Mouse (Mus musculus): Measurements from ENCODE around the gene Id1.
A peak's percentile ranks its signal among the peaks of the same experiment; 100 is the strongest.

Id1 gene

DNA sequence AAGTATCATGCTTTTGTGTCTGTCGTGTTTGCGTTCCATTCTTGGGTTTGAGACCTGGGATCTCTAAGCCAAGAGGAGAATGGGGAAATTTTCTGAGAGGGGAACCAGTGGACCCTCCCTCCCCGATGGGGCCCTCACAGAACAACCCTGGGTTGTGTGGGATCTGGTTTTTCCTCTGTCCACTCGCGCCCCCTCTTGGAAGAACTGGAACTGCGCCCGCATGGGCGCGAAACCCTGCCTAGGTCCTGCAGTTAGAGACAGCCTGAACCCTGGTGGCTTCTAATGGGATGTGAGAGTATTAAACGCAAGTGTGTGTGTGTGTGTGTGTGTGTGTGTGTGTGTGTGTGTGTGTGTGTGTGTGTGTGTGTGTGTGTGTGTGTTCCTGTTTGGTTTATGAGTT is 6.4 kb downstream of the Id1 start:
- DNase-seq (ENCODE audit: low read depth, low spot score) = no peak

- no peak for DNase-seq (ENCODE audit: low read depth, low spot score)
These were observed 18.1 kb downstream of the Id1 start, which contains the start of gene Cox4i2 for GRCm38 (mm10) chr2:152753944-152754711. Cox4i2 (plus strand) TSS chr2:152754173.

- no peak for DNase-seq (ENCODE audit: low read depth, low spot score)
These were observed 20.7 kb downstream of the Id1 start for GRCm38 (mm10) chr2:152756474-152757393.

DNA sequence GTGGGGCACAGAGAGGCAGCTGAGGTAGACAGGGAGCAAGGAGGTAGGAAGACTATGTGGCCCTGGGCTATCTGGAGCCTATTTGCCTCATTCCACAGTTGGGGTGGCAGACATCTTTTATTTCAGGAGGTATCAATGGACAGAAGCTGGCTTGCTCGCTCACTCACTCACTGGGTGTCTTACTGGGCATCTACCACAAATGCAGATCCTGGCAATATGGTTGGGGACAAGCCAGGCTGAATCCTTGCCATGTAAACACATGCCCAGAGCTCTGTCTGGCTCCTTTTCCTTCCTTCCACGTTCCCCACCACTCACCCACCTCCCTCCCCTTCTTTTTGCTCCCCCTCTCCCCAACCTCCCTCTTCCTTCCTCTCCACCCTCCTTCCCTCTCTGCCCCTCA is 21.4 kb downstream of the Id1 start:
- DNase-seq (ENCODE audit: low read depth, low spot score) = no peak

DNA sequence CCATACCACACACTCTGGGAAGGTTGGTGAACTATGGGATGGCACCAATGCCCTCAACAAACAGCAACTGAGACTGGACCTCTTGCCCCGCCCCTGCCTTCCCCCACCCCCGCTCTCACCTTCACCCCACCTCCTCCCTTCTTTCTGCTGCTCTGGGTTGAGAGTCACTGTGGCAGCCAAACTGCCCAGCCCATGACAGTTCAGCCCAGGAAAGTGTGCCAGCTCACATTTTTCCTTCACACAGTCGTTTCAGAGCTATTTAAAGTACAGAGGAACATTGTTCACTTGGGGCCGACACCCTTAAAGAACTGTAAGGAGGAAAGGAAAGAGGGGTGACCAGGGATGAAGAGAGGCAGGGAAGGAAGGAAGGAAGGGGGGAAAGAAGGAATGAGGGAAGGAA is 22.3 kb downstream of the Id1 start:
- DNase-seq (ENCODE audit: low read depth, low spot score) = no peak

GRCm38 (mm10) chr2:152763310-152763709 is 27.3 kb downstream of the Id1 start:
- DNase-seq (ENCODE audit: low read depth, low spot score) = no peak

GRCm38 (mm10) chr2:152764172-152765044 is 28.4 kb downstream of the Id1 start:
- DNase-seq (ENCODE audit: low read depth, low spot score) = no peak

DNA sequence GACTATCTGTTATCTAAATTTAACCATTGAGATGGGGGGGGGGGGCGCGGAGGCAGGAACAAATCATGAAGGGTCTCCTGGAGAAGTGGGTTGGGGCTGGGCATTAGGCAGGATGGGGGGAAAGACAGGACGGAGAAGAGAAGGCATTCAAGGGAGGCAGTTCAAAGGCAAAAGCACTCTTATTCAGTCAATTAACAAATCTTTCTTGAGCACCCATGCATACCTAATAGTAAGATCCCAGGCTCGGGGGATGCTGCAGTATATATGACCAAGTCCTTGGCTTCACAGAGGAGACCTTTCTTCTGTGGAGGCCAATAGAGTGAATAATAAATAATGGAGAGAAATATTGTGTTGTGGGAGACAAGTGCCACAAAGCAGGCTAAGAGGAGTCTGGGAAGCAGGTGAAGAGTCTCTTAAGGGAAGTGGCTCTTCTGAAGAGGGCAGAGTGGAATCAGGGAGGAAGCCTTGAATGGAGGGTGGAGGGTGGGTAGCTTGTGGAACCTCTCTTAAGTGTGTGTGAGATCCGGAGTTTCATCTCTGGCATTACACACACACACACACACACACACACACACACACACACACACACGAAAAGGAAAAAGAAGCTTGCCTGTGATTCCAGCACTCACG is 29.1 kb downstream of the Id1 start:
- no peak for DNase-seq (ENCODE audit: low read depth, low spot score)

DNA sequence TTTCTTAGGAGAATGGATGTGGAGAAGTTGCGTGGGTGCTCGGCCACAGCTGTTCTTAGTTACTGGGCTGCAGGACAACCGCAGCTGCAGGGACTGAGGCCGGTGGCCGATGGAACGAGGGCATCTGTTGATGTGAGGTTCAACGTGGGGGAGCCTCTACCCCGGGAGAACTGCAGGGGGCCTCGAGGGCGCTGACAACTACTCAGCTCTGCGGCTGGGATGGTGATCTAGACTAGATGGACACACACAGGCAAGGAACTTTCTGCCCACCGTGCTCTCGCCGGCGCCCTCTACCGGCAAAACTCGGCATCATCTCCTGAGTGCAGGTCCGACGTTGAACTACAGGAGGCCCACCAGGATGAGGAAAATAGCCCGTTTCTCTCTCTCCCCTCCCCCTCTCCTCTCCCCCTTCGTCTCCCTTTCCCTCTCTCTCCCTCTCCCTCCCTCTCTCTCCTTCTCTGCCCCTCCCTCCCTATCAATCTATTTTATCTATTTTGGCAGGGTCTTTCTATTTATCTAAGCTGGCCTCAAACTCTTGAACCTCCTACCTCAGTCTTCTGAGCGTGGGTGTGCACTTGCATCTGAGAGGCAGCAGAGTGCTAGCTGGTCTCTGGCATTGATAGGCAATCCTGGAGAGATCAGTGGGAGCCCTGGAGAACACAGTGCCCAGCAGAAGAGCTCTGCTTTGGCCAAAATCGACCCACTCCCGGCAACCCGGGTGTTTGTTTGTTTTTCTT is 30.5 kb downstream of the Id1 start:
- peak; percentile 81 for DNase-seq (ENCODE audit: low read depth, low spot score)

DNA sequence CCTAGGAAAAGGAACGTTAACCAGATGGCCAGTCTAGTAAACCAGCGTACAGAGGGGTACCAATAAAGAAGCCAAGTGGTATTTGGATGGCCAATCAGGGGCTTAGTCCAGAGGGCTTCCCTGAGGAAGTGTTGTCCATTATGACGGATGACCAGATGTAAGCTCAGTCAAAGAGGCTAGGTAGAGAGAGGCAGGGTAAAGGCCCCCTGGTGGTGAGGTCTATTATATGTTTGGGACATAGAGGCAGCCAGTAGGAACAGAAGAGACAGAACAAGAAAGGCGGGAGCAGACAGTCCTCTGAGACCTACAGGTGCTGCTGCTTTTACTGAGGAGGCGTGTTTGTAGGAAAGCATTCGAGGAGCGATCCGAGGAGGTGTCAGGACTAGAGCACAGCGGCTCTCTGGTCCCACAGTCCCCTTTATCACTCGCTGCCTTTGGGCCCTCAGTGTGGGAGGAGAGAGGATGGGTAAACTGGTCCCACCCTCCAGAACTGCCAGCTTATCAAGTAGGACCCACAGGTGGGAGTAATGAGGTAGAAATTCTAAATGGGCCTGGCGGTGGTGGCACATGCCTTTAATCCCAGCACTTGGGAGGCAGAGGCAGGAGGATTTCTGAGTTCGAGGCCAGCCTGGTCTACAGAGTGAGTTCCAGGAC is 31.7 kb downstream of the Id1 start:
- DNase-seq (ENCODE audit: low read depth, low spot score) = no peak

DNA sequence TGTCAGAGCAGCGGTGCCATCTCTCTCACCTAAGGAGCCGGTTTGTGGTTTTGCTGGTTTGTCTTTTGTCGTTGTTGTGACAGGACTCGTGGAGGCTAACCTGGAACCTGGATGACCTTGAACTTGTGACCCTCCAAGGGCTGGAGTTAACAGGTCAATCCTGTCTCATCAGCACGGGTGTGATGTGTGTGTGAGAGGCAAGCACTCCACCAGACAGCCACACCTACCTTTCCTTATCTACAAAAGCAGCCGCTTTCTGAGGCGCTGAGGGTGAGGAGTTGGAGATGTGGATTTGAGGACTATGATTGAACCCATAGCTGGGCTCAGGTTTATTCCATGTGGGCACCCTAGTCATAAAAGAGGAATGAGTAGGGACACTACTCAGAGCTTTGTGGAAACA is 33.6 kb downstream of the Id1 start:
- DNase-seq (ENCODE audit: low read depth, low spot score) = no peak

DNA sequence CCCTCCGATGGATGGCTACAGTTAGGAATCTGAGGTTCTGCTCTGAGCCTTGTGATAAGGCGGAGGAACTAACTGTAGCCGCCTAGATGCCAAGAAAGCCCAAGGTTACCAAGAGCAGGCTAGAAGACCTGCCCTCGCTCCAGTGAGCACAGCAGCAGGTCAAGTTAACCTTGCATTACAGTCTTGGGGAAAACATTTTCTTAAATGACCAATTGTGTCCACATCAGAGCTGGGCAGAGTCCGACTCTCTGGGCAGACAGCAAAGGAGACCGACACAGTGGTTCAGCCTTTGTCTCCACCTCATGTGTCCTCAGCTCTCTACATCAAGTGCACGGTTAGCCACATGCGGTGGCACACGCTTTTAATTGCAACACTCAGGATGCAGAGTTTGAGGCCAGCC is 35.5 kb downstream of the Id1 start:
- DNase-seq (ENCODE audit: low read depth, low spot score) = no peak

GRCm38 (mm10) chr2:152772231-152772630 is 36.2 kb downstream of the Id1 start:
- no peak for DNase-seq (ENCODE audit: low read depth, low spot score)

- no peak for DNase-seq (ENCODE audit: low read depth, low spot score)
These were observed 39.3 kb downstream of the Id1 start for GRCm38 (mm10) chr2:152775357-152775756.

DNA sequence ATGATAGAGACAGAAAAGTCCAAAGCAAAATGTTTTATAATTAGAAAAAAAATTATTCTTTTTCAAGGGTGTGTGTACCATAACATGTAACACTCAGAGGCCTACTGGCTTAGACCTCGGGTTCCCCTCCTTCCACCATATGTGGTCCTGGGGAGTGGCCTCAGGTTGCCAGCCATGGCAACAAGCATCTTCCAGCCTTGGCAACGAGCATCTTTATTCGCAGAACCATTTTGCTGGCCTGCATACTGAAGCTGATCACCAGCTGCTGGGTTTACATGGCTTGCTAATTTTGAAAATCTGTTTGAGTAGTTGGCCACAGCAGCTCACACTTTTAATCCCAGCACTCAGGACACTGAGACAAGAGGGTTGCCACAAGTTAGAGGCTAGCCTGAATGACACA is 40.0 kb downstream of the Id1 start:
- no peak for DNase-seq (ENCODE audit: low read depth, low spot score)

DNA sequence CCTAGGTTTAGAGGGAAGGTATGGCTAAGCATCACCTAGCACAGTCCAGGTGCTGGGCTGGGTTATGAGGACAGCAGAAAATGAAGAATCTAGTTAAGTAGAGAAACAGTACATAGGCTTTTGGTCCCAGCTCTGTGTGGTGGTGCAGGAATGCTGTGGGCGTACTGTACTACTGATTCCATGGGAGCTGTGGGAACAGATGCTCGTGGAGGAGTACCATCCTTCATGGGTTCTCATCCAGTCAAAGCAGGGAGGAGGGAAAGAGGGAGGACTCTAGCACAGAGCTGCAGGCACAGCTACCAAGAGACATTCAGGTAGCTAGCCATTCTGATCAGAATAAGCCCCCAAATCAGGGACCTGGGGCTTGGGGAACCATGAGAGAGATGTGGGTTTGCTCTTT is 40.4 kb downstream of the Id1 start:
- no peak for DNase-seq (ENCODE audit: low read depth, low spot score)

- DNase-seq (ENCODE audit: low read depth, low spot score) = no peak
These were observed 41.0 kb downstream of the Id1 start for GRCm38 (mm10) chr2:152777081-152777480.

GRCm38 (mm10) chr2:152780466-152780865 is 44.4 kb downstream of the Id1 start:
- DNase-seq (ENCODE audit: low read depth, low spot score) = no peak

- no peak for DNase-seq (ENCODE audit: low read depth, low spot score)
These were observed 45.1 kb downstream of the Id1 start for GRCm38 (mm10) chr2:152781031-152781711.

DNA sequence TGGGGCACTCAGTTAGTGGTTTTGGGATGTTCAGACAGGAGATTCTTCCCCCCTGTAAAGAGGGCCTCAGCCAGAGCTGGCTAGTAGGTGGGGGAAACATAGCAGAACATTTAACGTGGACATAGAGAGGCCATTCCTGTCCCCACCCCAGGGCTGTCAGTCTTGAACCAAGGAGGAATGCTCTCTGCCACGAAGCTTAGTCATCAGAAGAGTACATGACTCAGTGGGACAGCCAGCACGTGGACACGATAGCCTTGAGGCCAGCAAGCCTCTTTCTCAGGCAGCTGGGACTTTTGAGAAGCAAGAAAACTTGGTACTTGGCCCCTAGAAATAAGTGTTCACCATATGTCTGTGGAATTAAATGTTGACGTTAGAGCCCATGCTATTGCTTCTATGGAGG is 46.6 kb downstream of the Id1 start:
- no peak for DNase-seq (ENCODE audit: low read depth, low spot score)

All from embryo, embryonic 11.5 days (tissue).